Mouse (Mus musculus) ES-E14 (cell line): Measurements from ENCODE around the gene Mt1. TPM values are rescaled to one million over a fixed set of nuclear protein-coding genes. Genes with fewer than 3 reads are reported as not detected.

Experiments
- DNase-seq: peaks from one replicate; pipeline ENCODE4 v3.0.0-alpha.2; 2013; ENCODE audit warnings: low read depth, low spot score
- H3K27ac ChIP-seq: 2 replicates; pipeline ENCODE4 v1.5.1; 2012; ENCODE audit warnings: low read depth, mild to moderate bottlenecking, low read length, moderate library complexity, mixed read lengths; ENCODE audit not compliant: poor library complexity, insufficient read depth, severe bottlenecking
- H3K36me3 ChIP-seq: 2 replicates; pipeline ENCODE4 v1.6.1; 2012; ENCODE audit warnings: mild to moderate bottlenecking, low read length, moderate library complexity, mixed read lengths; ENCODE audit not compliant: control insufficient read depth, poor library complexity, insufficient read depth, severe bottlenecking
- H3K4me1 ChIP-seq, 2 experiments: fragments of 150-350 bp in 1 of 2; sonication (generic) in 1 of 2; 2 replicates each; pipeline ENCODE4 v1.6.1; 2012; ENCODE audit warnings: low read length in 2 of 2, mild to moderate bottlenecking in 1 of 2, mixed read lengths in 1 of 2; ENCODE audit not compliant: control insufficient read depth in 2 of 2, insufficient read depth in 2 of 2, poor library complexity in 1 of 2
- H3K4me3 ChIP-seq, 2 experiments: fragments of 150-350 bp in 1 of 2; sonication (generic) in 1 of 2; 2 replicates each; pipeline ENCODE4 v1.5.1; 2012; ENCODE audit warnings: low read length in 2 of 2, low read depth in 1 of 2, mild to moderate bottlenecking in 1 of 2, mixed read lengths in 1 of 2; ENCODE audit not compliant: insufficient read depth in 1 of 2, poor library complexity in 1 of 2, severe bottlenecking in 1 of 2
- H3K9ac ChIP-seq: 2 replicates; pipeline ENCODE4 v1.6.1; 2012; ENCODE audit warnings: low read depth, mild to moderate bottlenecking, low read length, mixed read lengths; ENCODE audit not compliant: poor library complexity, insufficient read depth, severe bottlenecking
- H3K9me3 ChIP-seq: fragments of 150-350 bp; sonication (generic); 2 replicates; pipeline ENCODE4 v1.6.1; 2012; ENCODE audit warnings: low read depth, mild to moderate bottlenecking, low read length; ENCODE audit not compliant: control insufficient read depth, insufficient read depth
- CHD2 ChIP-seq: IDR thresholded peaks from 2 replicates; pipeline ENCODE4 v1.6.1; 2014; ENCODE audit warnings: mild to moderate bottlenecking, low read depth, low read length, inconsistent platforms
- HCFC1 ChIP-seq: IDR thresholded peaks from 2 replicates; pipeline ENCODE4 v1.6.1; 2012; ENCODE audit warnings: low read length, inconsistent platforms, borderline replicate concordance; ENCODE audit not compliant: insufficient read depth
- MAFK ChIP-seq: IDR thresholded peaks from 2 replicates; pipeline ENCODE4 v1.6.1; 2014; ENCODE audit warnings: mild to moderate bottlenecking, low read depth, low read length, inconsistent platforms; ENCODE audit not compliant: insufficient read depth
- ZC3H11A ChIP-seq: IDR thresholded peaks from 2 replicates; pipeline ENCODE4 v1.6.1; 2012; ENCODE audit warnings: low read depth, mild to moderate bottlenecking, inconsistent platforms, low read length, borderline replicate concordance
- ZNF384 ChIP-seq: IDR thresholded peaks from 2 replicates; pipeline ENCODE4 v1.6.1; 2012; ENCODE audit warnings: low read depth, low read length, inconsistent platforms
- in situ Hi-C, 2 experiments: fragments of 600-800 bp; cut with MboI; formaldehyde crosslinking; loops; one replicate each; pipeline ENCODE4 v1.15.1; 2025; ENCODE audit warnings: low sequenced_read_pairs in 2 of 2, inconsistent platforms in 1 of 2; ENCODE audit not compliant: unreplicated experiment in 2 of 2
- total RNA-seq: library from RNA; depleted of rRNA; stranded (reverse); fragments of 300-350 nt; gene quantifications from 2 replicates; pipeline ENCODE4 v1.2.3, GENCODE M21; 2012

Mt1 gene
- total RNA-seq, 1 experiment: 332 TPM

GRCm38 (mm10) chr8:94182055-94182929, 3.4 kb downstream of the Mt1 start:
- H3K9me3 ChIP-seq: no peaks in the 10 kb centered on the region
- H3K4me3 ChIP-seq: peak overlapping the region in 1 of 2 experiments; percentile 51; a peak in 2 of 4 replicates
- peaks cover 16 to 18% of the 10 kb centered on the region in 2 experiments; a peak in 3 of 4 replicates for H3K4me1 ChIP-seq
- peaks cover 4% of the 10 kb centered on the region; the same call in 1 of the 2 replicates for H3K36me3 ChIP-seq
- in situ Hi-C loops: no loop called here
- no peak overlapping the region for H3K27ac ChIP-seq
- TF ChIP-seq ZC3H11A (no peak), CHD2 (0 out of 2 replicates have a peak, but pooled peaks have one; percentile 10)
- DNase-seq: no peak
- no peak overlapping the region for H3K9ac ChIP-seq

GRCm38 (mm10) chr8:94183117-94183516, 4.2 kb downstream of the Mt1 start:
- Histone ChIP-seq H3K27ac (peak overlapping the region; percentile 4; the same call in 1 of the 2 replicates), H3K9ac (peak overlapping the region; percentile 36; the same call in 1 of the 2 replicates), H3K9me3 (no peaks in the 10 kb centered on the region), H3K4me1 (peaks cover 16 to 21% of the 10 kb centered on the region in 2 experiments; a peak in 3 of 4 replicates), H3K4me3 (peak overlapping the region; percentile 15 to 51; a peak in 3 of 4 replicates), H3K36me3 (peaks cover 4% of the 10 kb centered on the region; the same call in 1 of the 2 replicates)
- no peak for DNase-seq
- in situ Hi-C loops: no loop called here
- TF ChIP-seq ZNF384 (peak; percentile 97), HCFC1 (no peak)

GRCm38 (mm10) chr8:94184357-94184843, 5.5 kb downstream of the Mt1 start:
- H3K9me3 ChIP-seq: no peaks in the 10 kb centered on the region
- DNase-seq: no peak
- peak overlapping the region in 1 of 2 experiments; percentile 3; a peak in 1 of 4 replicates for H3K4me3 ChIP-seq
- TF ChIP-seq ZNF384 (no peak), MAFK (no peak), HCFC1 (no peak), ZC3H11A (no peak), CHD2 (no peak)
- peaks cover 4% of the 10 kb centered on the region; the same call in 1 of the 2 replicates for H3K36me3 ChIP-seq
- no peak overlapping the region; the same call in 1 of the 2 replicates for H3K9ac ChIP-seq
- in situ Hi-C loops: no loop called here
- no peak overlapping the region for H3K27ac ChIP-seq
- peaks cover 15 to 21% of the 10 kb centered on the region in 2 experiments; a peak in 3 of 4 replicates for H3K4me1 ChIP-seq

GRCm38 (mm10) chr8:94185791-94186190, 6.9 kb downstream of the Mt1 start:
- Histone ChIP-seq H3K27ac (peak overlapping the region; percentile 61), H3K4me1 (peaks cover 15 to 28% of the 10 kb centered on the region in 2 experiments; a peak in 3 of 4 replicates)

More at GRCm38 (mm10) chr8:94185791-94186190, 6.9 kb downstream of the Mt1 start:
- Histone ChIP-seq H3K9ac (0 out of 2 replicates have a peak overlapping the region, but pooled peaks have one; percentile 24), H3K4me3 (no peak overlapping the region), H3K36me3 (no peaks in the 10 kb centered on the region), H3K9me3 (no peaks in the 10 kb centered on the region)
- DNase-seq: no peak
- in situ Hi-C loops: no loop called here
- TF ChIP-seq ZC3H11A: no peak
- no peak for TF ChIP-seq HCFC1
- no peak for TF ChIP-seq MAFK
